ENCODE assay signal across 8 mouse cellular contexts in the genomic region with DNA sequence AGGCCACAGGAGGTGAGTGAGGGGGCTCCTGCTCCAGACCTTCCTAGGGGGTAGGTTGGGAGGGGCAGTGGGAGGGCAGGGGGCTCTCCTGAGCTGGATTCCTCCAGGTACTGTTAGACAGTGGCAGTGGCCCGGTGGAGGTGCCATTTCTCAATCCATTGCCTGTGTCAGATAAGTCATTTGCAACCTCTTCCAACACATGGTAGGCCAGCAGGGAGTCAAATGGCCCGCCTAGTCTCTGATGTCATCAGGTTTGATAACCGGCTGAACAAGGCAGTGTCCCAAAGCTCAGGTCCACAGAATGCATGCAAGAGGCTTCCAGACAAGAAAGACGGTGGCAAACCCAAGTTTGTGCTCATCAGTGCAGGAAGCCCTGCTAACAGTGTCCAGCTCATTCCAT. TPM values are rescaled to one million over a fixed set of nuclear protein-coding genes. Genes with fewer than 3 reads are reported as not detected.
DNase-seq lines count a peak whose midpoint lies in the region; ATAC-seq lines count a peak whose summit lies in the region.

No protein-coding gene starts in this region.

- no peaks in the 10 kb centered on the region for H3K9me3 ChIP-seq in heart, embryonic 16.5 days (replicated peaks; ENCODE audit: control insufficient read depth, low read length)
- H3K9me3 ChIP-seq in intestine, embryonic 15.5 days = no peaks in the 10 kb centered on the region
- no peaks in the 10 kb centered on the region for H3K9me3 ChIP-seq in midbrain, embryonic 11.5 days (ENCODE audit: control insufficient read depth, low read length)

- H3K27ac ChIP-seq in heart, embryonic 16.5 days (ENCODE audit: low read length) = no peak overlapping the region
- H3K27ac ChIP-seq in intestine, embryonic 15.5 days = no peak overlapping the region
- no peak overlapping the region for H3K27ac ChIP-seq in midbrain, embryonic 11.5 days (ENCODE audit: low read depth, low read length)

- H3K4me3 ChIP-seq in heart, embryonic 16.5 days (ENCODE audit: low read length) = peak overlapping the region; percentile 67
- H3K4me3 ChIP-seq in intestine, embryonic 15.5 days (replicated peaks) = peak overlapping the region; percentile 56
- peak overlapping the region; percentile 50 for H3K4me3 ChIP-seq in midbrain, embryonic 11.5 days (ENCODE audit: low read depth, low read length)

- DNase-seq in heart, adult 18-20 months = no peak
- peak; percentile 52 to 64 for DNase-seq in cerebellum, postnatal 14 days
- DNase-seq in midbrain, embryonic 11.5 days (ENCODE audit: low spot score, missing footprints) = peak; percentile 87
- DNase-seq in thymus, postnatal 36 days = no peak
- DNase-seq in B cell, adult 2 months = no peak
- DNase-seq in spleen, postnatal 14 days (ENCODE audit: low spot score in 2 of 2) = no peak

- peak overlapping the region; percentile 80 for H3K9ac ChIP-seq in heart, embryonic 16.5 days (ENCODE audit: low read length)
- peak overlapping the region; percentile 60; the same call in 1 of the 2 replicates for H3K9ac ChIP-seq in intestine, embryonic 15.5 days
- no peak overlapping the region for H3K9ac ChIP-seq in midbrain, embryonic 11.5 days (ENCODE audit: low read length)

- peaks cover 17% of the 10 kb centered on the region for H3K4me1 ChIP-seq in heart, embryonic 16.5 days (ENCODE audit: control insufficient read depth, insufficient read depth, low read length)
- H3K4me1 ChIP-seq in intestine, embryonic 15.5 days (replicated peaks) = peaks cover 11% of the 10 kb centered on the region
- H3K4me1 ChIP-seq in midbrain, embryonic 11.5 days (ENCODE audit: control insufficient read depth, insufficient read depth, low read length) = peaks cover 11% of the 10 kb centered on the region

- H3K27me3 ChIP-seq in heart, embryonic 16.5 days (ENCODE audit: control insufficient read depth, insufficient read depth, low read length) = peaks cover 39% of the 10 kb centered on the region
- peaks cover 42% of the 10 kb centered on the region for H3K27me3 ChIP-seq in intestine, embryonic 15.5 days (replicated peaks)
- peaks cover 45% of the 10 kb centered on the region for H3K27me3 ChIP-seq in midbrain, embryonic 11.5 days (ENCODE audit: control insufficient read depth, insufficient read depth, low read length)

- no peaks in the 10 kb centered on the region for H3K36me3 ChIP-seq in heart, embryonic 16.5 days (ENCODE audit: control insufficient read depth, insufficient read depth)
- no peaks in the 10 kb centered on the region for H3K36me3 ChIP-seq in intestine, embryonic 15.5 days
- no peaks in the 10 kb centered on the region for H3K36me3 ChIP-seq in midbrain, embryonic 11.5 days (ENCODE audit: control insufficient read depth, insufficient read depth, low read length)

- 22% methylated on average over 4 of the region's 4 CpGs for WGBS in heart, embryonic 16.5 days
- WGBS in intestine, embryonic 15.5 days = 23% methylated on average over 4 of the region's 4 CpGs
- 18% methylated on average over 4 of the region's 4 CpGs for WGBS in midbrain, embryonic 11.5 days

- no peak for ATAC-seq in heart, embryonic 16.5 days (replicated peaks; ENCODE audit: extremely low read depth, insufficient read depth, low FRiP score)
- ATAC-seq in intestine, embryonic 15.5 days = peak; percentile 71
- peak; percentile 33; the same call in 1 of the 2 replicates for ATAC-seq in midbrain, embryonic 11.5 days (ENCODE audit: low FRiP score)

- H3K4me2 ChIP-seq in heart, embryonic 16.5 days (ENCODE audit: low read depth, low read length) = peak overlapping the region; percentile 99
- H3K4me2 ChIP-seq in intestine, embryonic 15.5 days (replicated peaks) = peak overlapping the region; percentile 96
- H3K4me2 ChIP-seq in midbrain, embryonic 11.5 days = peak overlapping the region; percentile 96

RNA-seq across cellular contexts. Expression of gene Pak6, which starts 14.7 kb away (rescaled TPM):
- polyA plus RNA-seq in heart, embryonic 16.5 days (2015; fragmentation: Nextera tagmentation; extraction: Ambion mirVana) = 9.8 and 11.1 TPM in 2 replicates
- total RNA-seq in heart, adult 18-20 months (2021) = 1 to 10 TPM; 9.0 to 9.3 TPM
- polyA plus RNA-seq in intestine, embryonic 15.5 days (2015; fragmentation: Nextera tagmentation; extraction: Ambion mirVana) = 1.8 and 1.9 TPM in 2 replicates
- polyA plus RNA-seq in midbrain, embryonic 11.5 days (2014; fragmentation: Nextera tagmentation; extraction: Ambion mirVana) = 1.2 and 1.4 TPM in 2 replicates

RNA-seq across cellular contexts. Expression of gene Ankrd63, which starts 25.9 kb away (rescaled TPM):
- polyA plus RNA-seq in heart, embryonic 16.5 days (2015; fragmentation: Nextera tagmentation; extraction: Ambion mirVana) = 2.8 and 3.1 TPM in 2 replicates
- total RNA-seq in heart, adult 18-20 months (2021) = 1 to 10 TPM; 1.1 to 1.3 TPM
- polyA plus RNA-seq in intestine, embryonic 15.5 days (2015; fragmentation: Nextera tagmentation; extraction: Ambion mirVana) = 0.30 TPM in 2 replicates
- not detected in 2 replicates for polyA plus RNA-seq in midbrain, embryonic 11.5 days (2014; fragmentation: Nextera tagmentation; extraction: Ambion mirVana)

RNA-seq across cellular contexts. Expression of gene Plcb2, which starts 50.4 kb away (rescaled TPM):
- polyA plus RNA-seq in heart, embryonic 16.5 days (2015; fragmentation: Nextera tagmentation; extraction: Ambion mirVana) = 3.2 and 3.4 TPM in 2 replicates
- 1 to 10 TPM; 1.4 to 2.6 TPM for total RNA-seq in heart, adult 18-20 months (2021)
- polyA plus RNA-seq in intestine, embryonic 15.5 days (2015; fragmentation: Nextera tagmentation; extraction: Ambion mirVana) = 1.2 and 1.6 TPM in 2 replicates
- 0.20 and 0.33 TPM in 2 replicates for polyA plus RNA-seq in midbrain, embryonic 11.5 days (2014; fragmentation: Nextera tagmentation; extraction: Ambion mirVana)

Comparison
In these comparisons a context has a peak if more than half of its experiments do, and no peak if none do; other contexts are left out.
1. DNase-seq: peak in cerebellum, postnatal 14 days (2 of 2) and midbrain, embryonic 11.5 days (single experiment); none in heart, adult 18-20 months (0 of 2), thymus, postnatal 36 days (0 of 2), B cell, adult 2 months (0 of 2) and spleen, postnatal 14 days (0 of 2).
2. Peak in every context shown above with its lines, with median percentiles within 50 percentile points of each other: H3K4me2 ChIP-seq and H3K4me3 ChIP-seq.